Mouse (Mus musculus): ENCODE results near the gene Olfr223. TPM values are rescaled to one million over a fixed set of nuclear protein-coding genes. Genes with fewer than 3 reads are reported as not detected.
"Not testable (repeated sequence)": the region's sequence is repeated elsewhere in the genome, so short reads cannot be mapped to it uniquely, and the experiment has no call there.

Olfr223 gene
- polyA plus RNA-seq, 1 experiment: not detected

DNA sequence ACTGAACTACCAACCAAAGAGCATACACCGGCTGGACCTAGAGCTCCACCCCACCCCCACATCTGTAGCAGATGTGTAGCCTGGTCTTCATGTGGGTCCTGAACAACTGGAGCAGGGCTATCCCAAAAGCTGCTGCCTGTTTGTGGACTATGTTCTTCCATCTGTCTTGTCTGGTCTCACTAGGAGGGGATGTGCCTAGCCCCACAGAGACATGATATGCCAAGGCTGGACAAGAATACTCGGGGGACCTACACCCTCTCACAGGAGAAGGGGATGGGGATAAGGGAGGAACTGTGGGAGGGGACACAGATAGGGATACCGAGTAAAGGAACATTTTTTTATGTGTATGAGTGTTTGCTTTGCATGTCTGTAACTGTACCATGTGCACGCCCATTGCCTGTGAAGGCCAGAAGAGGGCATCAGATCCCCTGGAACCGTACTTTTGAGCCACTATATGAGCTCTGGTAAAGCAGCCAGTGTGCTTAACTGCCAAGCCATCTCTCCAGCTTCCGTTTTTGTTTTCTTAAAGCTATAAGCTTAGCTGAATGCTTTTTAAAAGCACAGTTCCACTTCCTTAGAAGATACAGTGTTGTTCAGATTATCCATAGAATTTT, 31.0 kb upstream of the Olfr223 start:
- TF ChIP-seq CTCF (conservative IDR thresholded peaks at IDR 0.05; ENCODE audit: insufficient read depth, insufficient read length, low read depth, low read length): peak; percentile 86
- TF ChIP-seq POLR2A (IDR thresholded peaks at IDR 0.05; ENCODE audit: low read depth, low read length): no peak
- Histone ChIP-seq H3K36me3 (ENCODE audit: control insufficient read depth, insufficient read depth, low read length) (no peaks in the 10 kb centered on the region), H3K27me3 (replicated peaks; ENCODE audit: control insufficient read depth, insufficient read depth, low read length) (no peaks in the 10 kb centered on the region), H3K4me1 (ENCODE audit: control insufficient read depth, insufficient read depth, low read length) (no peaks in the 10 kb centered on the region), H3K27ac (ENCODE audit: insufficient read depth, low read depth, low read length) (no peak overlapping the region), H3K4me3 (ENCODE audit: insufficient read depth, low read depth, low read length) (no peak overlapping the region)
- DNase-seq: peak; percentile 69
- 21% methylated on average over 6 of the region's 6 CpGs for WGBS

- Histone ChIP-seq H3K4me1 (ENCODE audit: control insufficient read depth, insufficient read depth, low read length) (no peaks in the 10 kb centered on the region), H3K27me3 (replicated peaks; ENCODE audit: control insufficient read depth, insufficient read depth, low read length) (no peaks in the 10 kb centered on the region), H3K4me3 (ENCODE audit: insufficient read depth, low read depth, low read length) (no peak overlapping the region), H3K27ac (ENCODE audit: insufficient read depth, low read depth, low read length) (no peak overlapping the region), H3K36me3 (ENCODE audit: control insufficient read depth, insufficient read depth, low read length) (no peaks in the 10 kb centered on the region)
- no peak for DNase-seq
- 68% methylated on average over 3 of the region's 3 CpGs for WGBS
- TF ChIP-seq CTCF (conservative IDR thresholded peaks at IDR 0.05; ENCODE audit: insufficient read depth, insufficient read length, low read depth, low read length) (no peak), POLR2A (IDR thresholded peaks at IDR 0.05; ENCODE audit: low read depth, low read length) (no peak)
Observed at GRCm38 (mm10) chr11:59622214-59622613, 29.1 kb upstream of the Olfr223 start.

GRCm38 (mm10) chr11:59616986-59617385, 23.9 kb upstream of the Olfr223 start:
- 97% methylated on average over 2 of the region's 2 CpGs for WGBS
- H3K4me1 ChIP-seq (ENCODE audit: control insufficient read depth, insufficient read depth, low read length); H3K36me3 ChIP-seq (ENCODE audit: control insufficient read depth, insufficient read depth, low read length); H3K27me3 ChIP-seq (replicated peaks; ENCODE audit: control insufficient read depth, insufficient read depth, low read length); DNase-seq; H3K27ac ChIP-seq (ENCODE audit: insufficient read depth, low read depth, low read length); H3K4me3 ChIP-seq (ENCODE audit: insufficient read depth, low read depth, low read length): not testable (repeated sequence)

DNA sequence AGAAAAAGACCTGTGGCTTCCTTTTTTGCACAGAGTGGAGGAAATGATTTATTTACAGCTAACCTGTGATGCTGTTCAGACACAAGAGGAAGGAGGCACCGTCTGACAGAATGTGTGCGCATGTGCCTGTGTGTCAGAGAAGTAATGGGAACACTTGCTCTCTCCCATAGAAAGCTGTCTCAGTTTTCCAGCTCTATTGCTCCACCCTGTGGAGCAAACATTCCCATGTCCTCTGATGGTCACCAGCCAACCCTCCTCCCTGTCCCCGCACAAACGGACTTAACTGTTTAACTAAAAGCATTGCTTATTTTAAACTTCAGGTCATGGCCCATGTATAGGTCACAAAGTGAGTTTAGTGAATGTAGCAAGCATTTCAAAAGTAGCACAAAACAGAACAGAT, 21.0 kb upstream of the Olfr223 start:
- TF ChIP-seq CTCF (conservative IDR thresholded peaks at IDR 0.05; ENCODE audit: insufficient read depth, insufficient read length, low read depth, low read length) (peak; percentile 54), POLR2A (IDR thresholded peaks at IDR 0.05; ENCODE audit: low read depth, low read length) (no peak)
- H3K4me3 ChIP-seq (ENCODE audit: insufficient read depth, low read depth, low read length): no peak overlapping the region
- WGBS: 23% methylated on average over 4 of the region's 4 CpGs
- no peaks in the 10 kb centered on the region for H3K27me3 ChIP-seq (replicated peaks; ENCODE audit: control insufficient read depth, insufficient read depth, low read length)
- no peak overlapping the region for H3K27ac ChIP-seq (ENCODE audit: insufficient read depth, low read depth, low read length)
- H3K4me1 ChIP-seq (ENCODE audit: control insufficient read depth, insufficient read depth, low read length): no peaks in the 10 kb centered on the region
- no peaks in the 10 kb centered on the region for H3K36me3 ChIP-seq (ENCODE audit: control insufficient read depth, insufficient read depth, low read length)
- peak; percentile 27 for DNase-seq

DNA sequence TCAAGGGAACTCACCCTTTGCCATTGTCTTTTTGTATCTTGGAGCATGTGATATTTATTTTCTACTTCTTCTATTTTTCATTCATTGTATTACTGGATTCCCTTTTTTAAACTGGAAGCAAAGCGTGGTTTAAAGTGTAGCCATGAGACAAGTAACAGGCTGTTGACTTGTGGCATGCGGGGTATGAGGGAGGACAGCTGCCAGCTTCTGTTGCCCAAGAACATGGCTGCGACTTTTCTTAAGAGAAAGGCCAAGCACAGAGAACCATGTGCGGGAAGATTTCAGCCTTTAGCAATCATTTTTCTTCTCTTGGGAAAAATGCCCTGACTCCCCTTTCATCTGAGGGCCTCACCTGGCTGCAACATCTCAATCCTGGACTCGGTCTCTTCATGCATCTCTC, 18.6 kb upstream of the Olfr223 start:
- H3K4me1 ChIP-seq (ENCODE audit: control insufficient read depth, insufficient read depth, low read length): no peaks in the 10 kb centered on the region
- 73% methylated on average over 5 of the region's 5 CpGs for WGBS
- no peaks in the 10 kb centered on the region for H3K36me3 ChIP-seq (ENCODE audit: control insufficient read depth, insufficient read depth, low read length)
- TF ChIP-seq CTCF (conservative IDR thresholded peaks at IDR 0.05; ENCODE audit: insufficient read depth, insufficient read length, low read depth, low read length) (no peak), POLR2A (IDR thresholded peaks at IDR 0.05; ENCODE audit: low read depth, low read length) (no peak)
- H3K4me3 ChIP-seq (ENCODE audit: insufficient read depth, low read depth, low read length): no peak overlapping the region
- H3K27me3 ChIP-seq (replicated peaks; ENCODE audit: control insufficient read depth, insufficient read depth, low read length): no peaks in the 10 kb centered on the region
- no peak overlapping the region for H3K27ac ChIP-seq (ENCODE audit: insufficient read depth, low read depth, low read length)
- DNase-seq: no peak

- TF ChIP-seq POLR2A (IDR thresholded peaks at IDR 0.05; ENCODE audit: low read depth, low read length) (no peak), CTCF (conservative IDR thresholded peaks at IDR 0.05; ENCODE audit: insufficient read depth, insufficient read length, low read depth, low read length) (no peak)
- H3K4me3 ChIP-seq (ENCODE audit: insufficient read depth, low read depth, low read length): no peak overlapping the region
- H3K27ac ChIP-seq (ENCODE audit: insufficient read depth, low read depth, low read length): no peak overlapping the region
- H3K36me3 ChIP-seq (ENCODE audit: control insufficient read depth, insufficient read depth, low read length): no peaks in the 10 kb centered on the region
- H3K27me3 ChIP-seq (replicated peaks; ENCODE audit: control insufficient read depth, insufficient read depth, low read length): no peaks in the 10 kb centered on the region
- H3K4me1 ChIP-seq (ENCODE audit: control insufficient read depth, insufficient read depth, low read length): no peaks in the 10 kb centered on the region
- WGBS: 48% methylated on average over 1 of the region's 1 CpGs
- DNase-seq: no peak
Observed at GRCm38 (mm10) chr11:59602287-59602686, 9.2 kb upstream of the Olfr223 start.

GRCm38 (mm10) chr11:59600872-59601271, 7.8 kb upstream of the Olfr223 start:
- no peak for DNase-seq
- Histone ChIP-seq H3K36me3 (ENCODE audit: control insufficient read depth, insufficient read depth, low read length) (no peaks in the 10 kb centered on the region), H3K27me3 (replicated peaks; ENCODE audit: control insufficient read depth, insufficient read depth, low read length) (no peaks in the 10 kb centered on the region), H3K4me3 (ENCODE audit: insufficient read depth, low read depth, low read length) (no peak overlapping the region), H3K27ac (ENCODE audit: insufficient read depth, low read depth, low read length) (no peak overlapping the region), H3K4me1 (ENCODE audit: control insufficient read depth, insufficient read depth, low read length) (no peaks in the 10 kb centered on the region)
- WGBS: 88% methylated on average over 3 of the region's 3 CpGs
- TF ChIP-seq POLR2A (IDR thresholded peaks at IDR 0.05; ENCODE audit: low read depth, low read length): no peak
- no peak for TF ChIP-seq CTCF (conservative IDR thresholded peaks at IDR 0.05; ENCODE audit: insufficient read depth, insufficient read length, low read depth, low read length)
